Mouse (Mus musculus) testis, adult 2 months (tissue): ENCODE measurements around the gene Brpf1.

Experiments used
- CTCF ChIP-seq: fragments of 200-500 bp; IDR thresholded peaks from 2 replicates; pipeline ENCODE4 v1.5.1; 2012; ENCODE audit warnings: low read depth, mild to moderate bottlenecking, inconsistent platforms, low read length, moderate library complexity; ENCODE audit not compliant: control insufficient read depth, insufficient read depth, insufficient replicate concordance
- POLR2A ChIP-seq: fragments of 200-500 bp; IDR thresholded peaks from 2 replicates; pipeline ENCODE4 v1.6.1; 2012; ENCODE audit warnings: low read depth, mild to moderate bottlenecking, inconsistent platforms, low read length, moderate library complexity; ENCODE audit not compliant: control insufficient read depth

DNA sequence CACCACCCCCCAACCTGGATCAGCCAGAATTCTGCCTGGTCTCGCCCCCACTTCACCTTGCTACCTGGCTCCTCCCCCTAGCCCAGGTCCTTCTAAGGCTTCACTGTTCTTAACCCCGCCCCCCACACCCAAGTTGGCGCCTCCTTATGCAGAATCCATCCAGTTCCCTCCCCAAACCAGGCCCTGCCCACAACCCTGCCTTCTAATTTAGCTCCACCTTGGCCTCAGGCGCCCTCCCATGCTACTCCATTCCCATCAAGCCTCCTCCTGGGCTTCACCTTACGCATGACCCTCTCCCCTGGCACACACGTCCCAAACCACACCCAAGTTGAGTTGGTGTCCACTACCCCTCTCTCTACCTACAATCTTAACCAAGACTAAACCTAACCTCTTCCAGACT is 23.4 kb upstream of the Brpf1 start:
- TF ChIP-seq CTCF = no peak
- no peak for TF ChIP-seq POLR2A
